Mouse (Mus musculus): ENCODE data around the gene Cdh13. TPM values are rescaled to one million over a fixed set of nuclear protein-coding genes. Genes with fewer than 3 reads are reported as not detected.

The Cdh13 gene
- polyA plus RNA-seq, 1 experiment, result 44.3 TPM

DNA sequence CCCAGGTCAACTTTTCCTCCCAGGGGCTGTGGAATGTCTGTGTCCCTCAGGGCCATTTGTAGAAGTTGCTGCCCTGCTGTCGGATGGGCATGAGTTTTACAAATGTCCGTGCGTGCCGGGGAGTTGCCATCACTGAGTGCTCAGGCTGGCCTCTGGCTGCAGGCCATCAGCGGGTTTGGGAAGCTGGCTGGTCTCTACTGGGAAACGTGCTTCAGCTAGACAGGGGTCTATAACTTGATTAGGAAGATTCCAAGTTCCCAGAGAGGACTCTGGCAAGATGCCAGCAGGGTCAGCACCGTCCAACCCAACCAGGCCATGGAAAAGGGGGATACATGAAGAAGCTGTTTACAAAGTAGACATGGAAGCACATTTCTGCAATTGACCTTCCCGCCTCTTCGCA lies 163.0 kb downstream of the Cdh13 start:
- TF ChIP-seq POLR2A (IDR thresholded peaks at IDR 0.05; ENCODE audit: borderline replicate concordance, extremely low read depth, low read depth, low read length), result no peak
- TF ChIP-seq CTCF (IDR thresholded peaks at IDR 0.05; ENCODE audit: insufficient read depth, low read length), result no peak
- DNase-seq, result no peak
- Histone ChIP-seq H3K4me1 (ENCODE audit: control insufficient read depth, insufficient read depth, low read length) (no peaks in the 10 kb centered on the region), H3K4me3 (replicated peaks; ENCODE audit: extremely low read depth, low read depth, low read length) (no peak overlapping the region)
- WGBS, result 84% methylated on average over 9 of the region's 9 CpGs

DNA sequence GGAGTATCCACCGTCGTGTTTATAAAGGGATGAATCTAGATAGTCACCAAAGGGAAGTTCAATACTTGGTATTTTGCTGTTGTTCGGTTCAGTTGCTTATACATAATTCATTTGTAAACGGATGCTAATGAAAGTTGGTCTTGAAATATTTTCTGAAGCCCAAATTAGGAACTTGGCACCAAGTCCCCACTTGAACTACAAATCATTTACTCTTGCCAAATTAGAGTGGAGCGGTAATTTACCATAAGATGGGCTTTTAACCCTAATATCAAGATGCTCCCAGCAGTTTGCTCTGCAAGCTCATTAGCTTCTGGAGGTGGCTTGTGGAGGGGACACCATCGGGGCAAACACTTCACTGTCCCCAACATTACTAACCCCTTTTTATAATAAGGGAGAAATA lies 164.5 kb downstream of the Cdh13 start:
- DNase-seq, result no peak
- WGBS, result 86% methylated on average over 6 of the region's 6 CpGs
- no peak for TF ChIP-seq POLR2A (IDR thresholded peaks at IDR 0.05; ENCODE audit: borderline replicate concordance, extremely low read depth, low read depth, low read length)
- no peak for TF ChIP-seq CTCF (IDR thresholded peaks at IDR 0.05; ENCODE audit: insufficient read depth, low read length)
- Histone ChIP-seq H3K4me1 (ENCODE audit: control insufficient read depth, insufficient read depth, low read length) (no peaks in the 10 kb centered on the region), H3K4me3 (replicated peaks; ENCODE audit: extremely low read depth, low read depth, low read length) (no peak overlapping the region)

GRCm38 (mm10) chr8:118452445-118453103 lies 169.0 kb downstream of the Cdh13 start:
- no peak for DNase-seq
- H3K4me1 ChIP-seq (ENCODE audit: control insufficient read depth, insufficient read depth, low read length), result no peaks in the 10 kb centered on the region
- no peak overlapping the region for H3K4me3 ChIP-seq (replicated peaks; ENCODE audit: extremely low read depth, low read depth, low read length)
- no peak for TF ChIP-seq POLR2A (IDR thresholded peaks at IDR 0.05; ENCODE audit: borderline replicate concordance, extremely low read depth, low read depth, low read length)
- no peak for TF ChIP-seq CTCF (IDR thresholded peaks at IDR 0.05; ENCODE audit: insufficient read depth, low read length)
- 60% methylated on average over 11 of the region's 11 CpGs for WGBS

GRCm38 (mm10) chr8:118455245-118455644 lies 171.7 kb downstream of the Cdh13 start:
- 67% methylated on average over 3 of the region's 3 CpGs for WGBS
- no peak overlapping the region for H3K4me3 ChIP-seq (replicated peaks; ENCODE audit: extremely low read depth, low read depth, low read length)
- H3K4me1 ChIP-seq (ENCODE audit: control insufficient read depth, insufficient read depth, low read length), result no peaks in the 10 kb centered on the region
- DNase-seq, result no peak
- TF ChIP-seq POLR2A (IDR thresholded peaks at IDR 0.05; ENCODE audit: borderline replicate concordance, extremely low read depth, low read depth, low read length) (no peak), CTCF (IDR thresholded peaks at IDR 0.05; ENCODE audit: insufficient read depth, low read length) (no peak)

GRCm38 (mm10) chr8:118465330-118465948 lies 181.9 kb downstream of the Cdh13 start:
- DNase-seq, result no peak
- Histone ChIP-seq H3K4me3 (replicated peaks; ENCODE audit: extremely low read depth, low read depth, low read length) (no peak overlapping the region), H3K4me1 (ENCODE audit: control insufficient read depth, insufficient read depth, low read length) (no peaks in the 10 kb centered on the region)
- no peak for TF ChIP-seq CTCF (IDR thresholded peaks at IDR 0.05; ENCODE audit: insufficient read depth, low read length)
- TF ChIP-seq POLR2A (IDR thresholded peaks at IDR 0.05; ENCODE audit: borderline replicate concordance, extremely low read depth, low read depth, low read length), result no peak
- 90% methylated on average over 3 of the region's 3 CpGs for WGBS

- no peaks in the 10 kb centered on the region for H3K4me1 ChIP-seq (ENCODE audit: control insufficient read depth, insufficient read depth, low read length)
- DNase-seq, result no peak
- H3K4me3 ChIP-seq (replicated peaks; ENCODE audit: extremely low read depth, low read depth, low read length), result no peak overlapping the region
- 86% methylated on average over 9 of the region's 9 CpGs for WGBS
- TF ChIP-seq POLR2A (IDR thresholded peaks at IDR 0.05; ENCODE audit: borderline replicate concordance, extremely low read depth, low read depth, low read length), result no peak
- TF ChIP-seq CTCF (IDR thresholded peaks at IDR 0.05; ENCODE audit: insufficient read depth, low read length), result no peak
These were observed 194.1 kb downstream of the Cdh13 start for GRCm38 (mm10) chr8:118477587-118477986.

DNA sequence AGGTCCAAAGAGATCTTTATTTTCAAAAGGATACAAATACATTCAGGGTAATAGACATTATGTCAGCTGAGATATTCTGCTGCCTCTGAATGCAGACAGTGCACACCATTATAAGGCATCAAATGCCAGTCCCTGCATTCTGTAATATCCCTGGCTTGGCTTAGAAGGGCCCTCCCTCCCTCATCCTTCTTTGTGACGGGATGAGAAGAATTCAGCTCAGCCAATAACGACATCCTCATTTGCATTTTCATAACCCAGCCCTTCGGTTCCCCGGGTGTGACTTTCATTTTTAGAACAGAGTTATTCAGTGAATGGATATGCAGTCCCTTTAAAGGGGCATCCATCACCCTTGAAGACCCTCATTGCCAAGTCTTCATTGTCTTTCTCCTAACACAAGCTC lies 205.2 kb downstream of the Cdh13 start:
- no peak overlapping the region for H3K4me3 ChIP-seq (replicated peaks; ENCODE audit: extremely low read depth, low read depth, low read length)
- no peak for DNase-seq

DNA sequence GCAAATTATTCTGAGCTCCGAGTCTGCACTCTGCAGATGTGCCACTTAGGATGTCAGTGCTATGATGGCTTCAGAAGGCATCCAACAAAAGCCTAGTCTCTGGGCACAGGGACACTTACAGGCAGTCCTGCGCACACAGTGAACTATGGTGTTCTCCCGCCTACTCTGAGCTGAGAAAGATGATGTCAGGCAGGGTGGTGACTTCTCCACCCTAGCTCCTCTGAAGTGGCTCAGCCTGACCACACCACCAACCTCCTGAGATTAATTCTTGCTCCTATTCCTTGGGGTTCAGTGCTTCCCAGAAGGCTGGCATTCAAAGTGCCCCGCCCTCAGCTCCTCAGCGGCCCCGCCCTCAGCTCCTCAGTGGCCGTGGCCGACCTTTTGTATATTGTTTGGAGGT lies 219.0 kb downstream of the Cdh13 start:
- TF ChIP-seq POLR2A (IDR thresholded peaks at IDR 0.05; ENCODE audit: borderline replicate concordance, extremely low read depth, low read depth, low read length) (no peak), CTCF (IDR thresholded peaks at IDR 0.05; ENCODE audit: insufficient read depth, low read length) (no peak)
- 57% methylated on average over 8 of the region's 8 CpGs for WGBS
- no peak overlapping the region for H3K4me3 ChIP-seq (replicated peaks; ENCODE audit: extremely low read depth, low read depth, low read length)

More for the DNA sequence above, 205.2 kb downstream of the Cdh13 start:
- H3K4me1 ChIP-seq (ENCODE audit: control insufficient read depth, insufficient read depth, low read length), result no peaks in the 10 kb centered on the region
- TF ChIP-seq CTCF (IDR thresholded peaks at IDR 0.05; ENCODE audit: insufficient read depth, low read length) (no peak), POLR2A (IDR thresholded peaks at IDR 0.05; ENCODE audit: borderline replicate concordance, extremely low read depth, low read depth, low read length) (no peak)
- 44% methylated on average over 4 of the region's 4 CpGs for WGBS

DNA sequence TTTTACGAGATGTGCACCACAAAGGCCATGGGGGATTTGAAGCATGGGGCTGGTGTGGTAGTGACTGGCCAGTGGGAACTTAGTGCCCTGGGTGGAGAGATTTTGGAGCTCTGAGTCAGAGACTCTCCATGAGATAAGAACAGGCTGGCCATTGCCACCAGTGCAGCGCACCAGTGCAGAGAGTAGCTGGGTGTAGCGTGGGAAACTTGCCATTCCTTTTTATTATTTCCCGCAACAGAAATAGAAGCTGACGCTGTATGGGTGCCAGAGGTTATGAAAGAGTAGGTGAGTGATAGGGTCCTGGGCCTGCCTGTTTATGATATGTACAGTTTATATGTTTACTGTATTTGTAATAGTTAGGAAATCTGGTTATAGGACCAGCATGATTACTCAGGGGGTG lies 225.9 kb downstream of the Cdh13 start:
- H3K4me1 ChIP-seq (ENCODE audit: control insufficient read depth, insufficient read depth, low read length), result no peaks in the 10 kb centered on the region
- TF ChIP-seq CTCF (IDR thresholded peaks at IDR 0.05; ENCODE audit: insufficient read depth, low read length) (no peak), POLR2A (IDR thresholded peaks at IDR 0.05; ENCODE audit: borderline replicate concordance, extremely low read depth, low read depth, low read length) (no peak)
- no peak overlapping the region for H3K4me3 ChIP-seq (replicated peaks; ENCODE audit: extremely low read depth, low read depth, low read length)
- no peak for DNase-seq
- WGBS, result 79% methylated on average over 5 of the region's 5 CpGs

More for the DNA sequence above, 219.0 kb downstream of the Cdh13 start:
- no peaks in the 10 kb centered on the region for H3K4me1 ChIP-seq (ENCODE audit: control insufficient read depth, insufficient read depth, low read length)
- DNase-seq, result no peak

- WGBS, result 41% methylated on average over 6 of the region's 6 CpGs
- Histone ChIP-seq H3K4me1 (ENCODE audit: control insufficient read depth, insufficient read depth, low read length) (no peaks in the 10 kb centered on the region), H3K4me3 (replicated peaks; ENCODE audit: extremely low read depth, low read depth, low read length) (no peak overlapping the region)
- no peak for DNase-seq
- TF ChIP-seq CTCF (IDR thresholded peaks at IDR 0.05; ENCODE audit: insufficient read depth, low read length), result no peak
- no peak for TF ChIP-seq POLR2A (IDR thresholded peaks at IDR 0.05; ENCODE audit: borderline replicate concordance, extremely low read depth, low read depth, low read length)
These were observed 229.7 kb downstream of the Cdh13 start for GRCm38 (mm10) chr8:118513259-118513658.
